Mouse (Mus musculus) ES-Bruce4 (cell line): ENCODE results near the gene Pak4.

ENCODE experiments used
- CTCF ChIP-seq: IDR thresholded peaks from one replicate; pipeline ENCODE4 v1.8.1; 2011; ENCODE audit warnings: low read depth, low read length
- EP300 ChIP-seq: IDR thresholded peaks from 2 replicates; pipeline ENCODE4 v1.6.1; 2011; ENCODE audit warnings: low read depth, low read length; ENCODE audit not compliant: insufficient read depth
- POLR2A ChIP-seq: IDR thresholded peaks from one replicate; pipeline ENCODE4 v1.8.1; 2011; ENCODE audit warnings: low read length; ENCODE audit not compliant: insufficient read depth

- no peak for TF ChIP-seq CTCF
- no peak for TF ChIP-seq POLR2A
- no peak for TF ChIP-seq EP300
Measured at GRCm38 (mm10) chr7:28511441-28511840, 86.5 kb downstream of the Pak4 start.
